Mouse (Mus musculus) heart, adult 2 months (tissue): Measurements from ENCODE around the gene Kif17.

Experiments
- CTCF ChIP-seq: fragments of 200-600 bp; IDR thresholded peaks from 2 replicates; pipeline ENCODE4 v1.8.1; 2022; ENCODE audit warnings: antibody characterized with exemption, mild to moderate bottlenecking, moderate library complexity
- EP300 ChIP-seq: fragments of 200-500 bp; IDR thresholded peaks from 2 replicates; pipeline ENCODE4 v1.6.1; 2011; ENCODE audit warnings: low read depth, low read length, control low read depth; ENCODE audit not compliant: insufficient read depth
- POLR2A ChIP-seq: fragments of 200-500 bp; IDR thresholded peaks from 2 replicates; pipeline ENCODE4 v1.6.1; 2011; ENCODE audit warnings: mild to moderate bottlenecking, low read depth, low read length, control low read depth; ENCODE audit not compliant: insufficient read depth

- no peak for TF ChIP-seq CTCF
- no peak for TF ChIP-seq POLR2A
- no peak for TF ChIP-seq EP300
These were observed 32.8 kb upstream of the Kif17 start for GRCm38 (mm10) chr4:138217441-138217840.
